Mouse (Mus musculus): ENCODE results near the gene Lgi1. TPM values are rescaled to one million over a fixed set of nuclear protein-coding genes. Genes with fewer than 3 reads are reported as not detected.

Lgi1 gene
- total RNA-seq (2021): 1 to 10 TPM; 3.2 to 5.8 TPM
- long read RNA-seq, experiment 1, full-length matches to known transcripts: 4 of 5 reads
- long read RNA-seq, experiment 1, partial matches to known transcripts: 0 of 5 reads
- long read RNA-seq, experiment 1, other reads (novel, unspliced or antisense): 1 of 5 reads
- long read RNA-seq, experiment 2, full-length matches to known transcripts: 2 of 2 reads
- long read RNA-seq, experiment 2, partial matches to known transcripts: 0 of 2 reads
- long read RNA-seq, experiment 2, other reads (novel, unspliced or antisense): 0 of 2 reads

DNA sequence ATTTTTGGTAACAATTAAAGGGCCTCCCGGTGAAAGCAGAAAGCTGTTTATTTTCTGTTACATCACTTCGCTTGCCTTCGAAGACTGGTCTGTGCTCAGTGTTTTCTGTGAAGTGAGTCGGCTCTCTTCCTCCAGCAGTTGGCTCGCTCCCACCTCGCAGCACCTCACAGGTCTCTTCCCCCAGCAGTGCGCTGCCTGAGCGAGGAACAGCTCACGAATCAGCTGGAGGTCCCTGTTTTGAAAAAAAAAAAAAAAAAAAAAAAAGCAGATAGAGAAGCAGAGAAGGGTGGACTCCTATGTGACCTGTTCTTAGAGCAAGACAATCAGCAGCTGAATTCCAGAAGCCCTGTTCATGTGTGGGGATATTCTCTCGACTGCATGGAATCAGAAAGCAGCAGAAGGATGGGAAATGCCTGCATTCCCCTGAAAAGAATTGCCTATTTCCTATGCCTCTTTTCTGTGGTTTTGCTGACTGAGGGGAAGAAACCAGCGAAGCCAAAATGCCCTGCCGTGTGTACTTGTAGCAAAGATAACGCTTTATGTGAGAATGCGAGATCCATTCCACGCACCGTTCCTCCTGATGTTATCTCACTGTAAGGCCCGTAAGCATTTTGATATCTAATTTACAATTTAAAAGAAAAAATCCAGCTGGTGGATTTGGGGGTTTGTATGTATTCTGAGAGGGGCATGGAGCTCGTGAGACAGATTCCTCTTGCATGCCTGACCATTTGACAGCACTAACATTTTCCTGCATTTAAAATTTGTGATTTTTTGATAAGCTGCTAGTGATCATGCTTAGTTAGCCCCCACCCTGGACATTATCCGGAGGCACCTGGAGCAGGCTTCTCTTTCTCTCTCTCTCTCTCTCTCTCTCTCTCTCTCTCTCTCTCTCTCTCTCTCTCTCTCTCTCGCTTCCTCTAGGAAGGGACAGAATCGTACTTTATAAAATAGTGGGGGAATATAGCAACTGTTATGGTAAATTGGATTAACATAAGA lies at the start of gene Lgi1:
Gene Lgi1 (plus strand): TSS at position 32 of the 996 bp plus-strand sequence.
- peak; percentile 9 for DNase-seq

DNA sequence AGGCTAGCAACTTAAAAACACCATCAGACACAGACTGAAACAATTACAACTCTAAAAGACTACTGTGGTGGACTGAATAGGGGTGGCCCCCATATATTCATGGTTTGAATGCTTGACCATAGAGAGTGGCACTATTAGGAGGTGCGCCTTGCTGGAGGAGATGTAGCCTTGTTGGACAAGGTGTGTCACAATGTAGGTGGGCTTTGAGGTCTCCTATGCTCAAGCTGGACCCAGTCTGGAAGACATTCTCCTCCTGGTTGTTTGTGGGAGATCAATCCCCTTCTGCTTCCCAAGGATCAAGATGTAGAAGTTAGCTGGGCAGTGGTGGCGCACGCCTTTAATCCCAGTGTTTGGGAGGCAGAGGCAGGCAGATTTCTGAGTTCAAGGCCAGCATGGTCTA lies 46.6 kb upstream of the Lgi1 start:
- DNase-seq: no peak

DNA sequence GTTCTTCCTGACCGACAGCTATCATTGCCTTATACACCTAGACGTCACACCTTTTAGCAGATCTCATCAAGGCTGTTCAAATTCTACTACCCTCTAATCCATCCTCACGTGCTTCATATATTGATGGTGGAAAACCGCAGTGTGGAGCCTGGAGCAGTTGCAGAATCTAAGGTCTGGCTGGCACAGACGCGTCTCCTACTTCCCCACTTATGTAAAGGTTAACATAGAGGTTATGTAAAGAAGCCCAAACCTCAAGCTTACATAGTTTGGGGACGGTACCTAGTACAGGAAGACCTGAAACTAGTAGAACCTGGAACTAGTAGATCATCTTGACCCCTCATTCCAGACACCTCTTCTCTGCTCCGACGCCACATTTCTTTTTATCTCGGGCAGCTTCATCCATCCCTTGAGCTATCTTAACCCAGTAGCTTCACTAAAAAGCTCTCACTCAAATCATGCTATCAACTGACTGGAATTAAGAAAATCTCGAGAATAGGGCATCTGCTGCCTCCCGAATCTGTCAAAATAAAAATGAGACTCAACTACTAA lies 40.9 kb upstream of the Lgi1 start:
- DNase-seq: no peak

DNA sequence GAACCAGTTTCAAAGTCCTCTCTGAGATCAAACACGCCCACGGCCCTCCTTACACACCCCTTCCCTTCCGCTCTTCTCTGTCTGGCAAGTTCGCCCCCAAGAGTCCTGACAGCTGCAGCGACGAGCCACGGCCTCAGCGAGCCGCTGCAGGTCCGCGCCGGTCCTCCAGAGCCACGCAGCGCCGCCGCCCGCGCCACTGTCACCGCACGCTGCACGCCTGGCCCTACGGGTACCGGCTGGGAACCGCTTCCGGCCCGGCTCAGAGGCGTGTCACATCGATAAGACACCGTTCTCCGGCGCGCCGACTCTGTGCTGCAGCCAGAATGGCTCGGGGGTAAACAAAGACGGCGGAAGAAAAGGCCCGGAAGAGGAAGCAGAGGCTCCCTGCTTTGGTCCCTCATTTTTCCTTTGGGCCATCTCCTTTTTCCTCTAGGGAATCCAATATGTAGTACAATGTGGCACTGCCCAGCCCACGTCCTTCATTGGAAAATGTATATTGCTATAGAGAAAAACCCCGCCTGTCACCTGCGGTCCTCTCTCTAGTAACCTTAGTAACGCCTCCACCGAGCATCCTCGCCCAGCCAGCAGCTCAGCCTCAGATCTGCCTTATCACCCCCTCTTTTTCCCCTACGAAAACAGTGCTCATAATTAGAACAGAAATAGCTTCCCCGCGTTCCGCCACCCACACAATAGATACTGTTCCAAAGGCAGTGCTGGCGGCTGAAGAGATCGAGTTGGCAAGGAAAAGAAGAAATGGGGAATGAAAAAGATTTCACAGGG lies 40.2 kb upstream of the Lgi1 start, which contains the start of gene Fra10ac1:
Gene Fra10ac1 (minus strand): TSS at position 252 of the 780 bp plus-strand sequence.
- peak; percentile 94 for DNase-seq

DNA sequence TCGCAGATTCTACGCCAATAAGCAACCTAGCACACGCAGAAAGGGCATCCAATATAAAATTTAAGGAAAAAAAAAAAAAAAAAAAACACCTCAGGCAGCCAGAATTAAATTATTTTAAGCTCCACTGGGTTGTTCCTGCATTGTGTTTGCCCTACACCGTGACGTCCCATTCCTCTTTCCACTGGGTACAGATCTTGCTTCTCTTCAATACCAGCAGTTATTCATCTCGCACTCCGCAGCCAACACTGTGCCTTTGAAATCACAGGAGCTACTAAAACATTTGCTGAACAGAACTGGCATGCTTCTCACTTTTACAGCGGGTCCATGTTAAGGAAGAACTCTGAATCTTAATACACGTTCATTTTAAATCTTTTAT lies 39.7 kb upstream of the Lgi1 start:
- DNase-seq: no peak

DNA sequence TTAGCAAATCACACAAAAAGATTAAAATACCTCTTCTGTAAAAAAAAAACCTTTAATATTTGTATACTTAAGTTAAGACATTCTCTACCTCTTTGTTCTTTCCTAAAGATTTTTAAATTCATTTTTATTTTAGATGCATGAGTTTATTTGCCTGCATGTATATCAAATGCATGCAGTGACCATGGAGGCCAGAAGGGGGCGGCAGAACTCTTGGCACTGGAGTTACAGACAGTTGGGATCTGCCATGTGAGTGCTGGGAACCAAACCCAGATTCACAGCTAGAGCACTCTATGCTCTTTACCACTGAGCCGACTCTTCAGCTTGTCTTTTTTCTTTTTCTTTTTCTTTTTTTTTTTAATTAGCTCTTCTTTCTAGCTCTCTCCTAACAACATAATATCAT lies 35.6 kb upstream of the Lgi1 start:
- no peak for DNase-seq

DNA sequence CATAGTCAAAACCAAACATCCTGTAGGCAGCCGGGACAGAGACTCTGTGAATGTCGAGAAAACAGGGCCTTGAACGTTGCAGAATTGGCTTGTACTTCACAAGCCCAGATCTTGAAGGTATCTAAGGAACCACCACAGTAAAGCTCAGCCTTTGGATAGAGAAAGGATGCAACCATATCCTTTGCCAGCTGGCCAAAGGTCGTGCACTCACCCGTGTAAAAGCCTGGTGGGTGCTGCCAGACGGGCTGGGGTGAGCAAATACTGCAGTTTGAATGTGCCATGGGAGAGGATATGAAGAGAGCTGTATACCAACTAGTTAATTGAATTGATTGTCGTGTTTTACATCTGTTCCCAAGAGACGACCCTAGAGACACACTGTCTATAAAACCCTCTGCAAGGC lies 32.2 kb upstream of the Lgi1 start:
- DNase-seq: no peak

DNA sequence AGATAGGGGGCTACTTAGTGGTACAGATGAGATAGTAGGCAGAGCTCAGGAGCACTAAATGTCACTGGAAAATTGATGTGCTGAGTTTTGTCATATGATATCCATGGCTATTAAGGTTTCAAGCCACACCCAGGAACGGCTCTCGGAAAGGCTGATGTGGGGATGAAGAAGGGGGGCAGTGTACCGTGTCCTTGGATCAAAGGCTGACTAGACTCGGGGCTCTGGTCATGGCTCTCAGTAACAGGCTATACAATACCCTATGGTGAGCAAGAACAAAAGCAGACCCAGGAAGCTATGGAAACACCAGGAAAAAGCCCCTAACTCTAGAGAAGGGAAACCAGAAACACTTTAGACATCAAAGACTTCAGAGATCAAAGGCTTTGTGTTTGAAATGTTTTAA lies 31.8 kb upstream of the Lgi1 start:
- DNase-seq: no peak

DNA sequence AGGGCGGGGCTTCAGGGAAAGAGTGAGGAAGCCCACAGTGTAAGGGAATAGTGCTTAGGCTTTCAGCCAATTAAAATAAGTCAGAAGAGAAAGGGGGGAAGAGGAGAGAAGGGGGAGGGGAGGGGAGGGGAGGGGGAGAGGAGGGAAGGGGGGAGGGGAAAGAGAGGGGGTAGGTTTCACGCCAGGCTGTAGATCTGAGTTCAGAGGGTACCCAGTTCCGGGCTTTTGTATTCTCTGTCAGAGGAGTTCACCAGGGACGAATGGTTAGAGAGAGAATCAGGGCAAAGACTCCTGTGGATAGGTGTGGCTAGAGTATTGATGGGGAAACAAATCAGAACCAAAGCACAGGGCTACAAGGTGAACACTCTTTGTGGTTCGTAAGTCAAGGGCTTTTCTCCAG lies 27.8 kb upstream of the Lgi1 start:
- DNase-seq: no peak

DNA sequence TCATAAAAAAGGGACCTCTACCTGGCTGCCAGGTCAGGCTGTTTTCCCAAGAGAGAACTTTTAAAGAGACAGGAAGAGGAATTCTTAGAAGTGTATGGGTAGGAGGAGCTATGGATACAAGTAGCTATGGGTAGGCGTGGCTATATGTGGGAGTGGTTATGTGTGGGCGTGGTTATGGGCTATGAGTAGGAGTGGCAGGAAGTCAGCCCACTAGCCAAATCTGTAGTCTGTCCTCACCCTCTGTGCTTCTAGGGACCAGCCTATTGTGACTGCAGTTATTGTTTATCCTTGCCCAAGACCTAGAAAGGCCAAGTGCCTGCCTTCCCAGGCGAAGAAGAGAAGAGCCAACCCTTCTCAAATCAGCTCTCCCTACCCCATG lies 26.5 kb upstream of the Lgi1 start:
- DNase-seq: no peak

DNA sequence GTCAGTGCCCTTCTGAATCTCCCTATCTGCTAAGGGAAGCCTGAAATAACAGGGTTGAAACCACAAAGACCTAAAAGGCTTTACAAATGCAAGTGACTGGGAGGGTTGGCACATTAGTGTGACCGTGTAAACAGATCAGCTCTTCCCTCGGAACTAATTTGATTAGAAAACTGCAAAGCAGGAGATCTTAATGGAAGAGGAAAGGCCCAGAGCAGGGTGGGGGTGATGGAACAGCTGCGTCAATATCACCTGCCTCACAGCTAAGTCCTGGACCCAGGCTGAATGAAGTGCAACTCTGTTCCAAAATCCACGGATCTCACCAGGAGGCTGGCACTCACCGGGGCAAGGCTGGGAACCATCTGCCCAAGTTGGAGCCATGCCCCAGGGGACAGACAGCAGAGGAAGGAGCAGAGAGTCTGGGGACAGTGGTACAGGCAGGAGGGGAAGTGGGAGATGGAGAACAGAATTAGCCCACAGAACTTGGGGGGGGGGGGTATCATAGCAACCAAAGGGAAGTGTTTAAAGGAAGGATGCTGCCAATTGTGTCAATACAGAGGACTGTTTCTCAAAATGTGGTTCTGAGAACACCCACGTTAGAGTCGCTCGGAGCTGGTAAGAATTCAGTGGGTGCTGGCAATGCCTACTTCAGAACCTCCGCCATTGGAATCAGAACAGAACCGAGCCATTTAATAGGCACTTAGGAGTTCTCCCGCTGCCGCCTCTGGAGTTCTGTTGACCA lies 26.0 kb upstream of the Lgi1 start:
- peak; percentile 8 for DNase-seq

DNA sequence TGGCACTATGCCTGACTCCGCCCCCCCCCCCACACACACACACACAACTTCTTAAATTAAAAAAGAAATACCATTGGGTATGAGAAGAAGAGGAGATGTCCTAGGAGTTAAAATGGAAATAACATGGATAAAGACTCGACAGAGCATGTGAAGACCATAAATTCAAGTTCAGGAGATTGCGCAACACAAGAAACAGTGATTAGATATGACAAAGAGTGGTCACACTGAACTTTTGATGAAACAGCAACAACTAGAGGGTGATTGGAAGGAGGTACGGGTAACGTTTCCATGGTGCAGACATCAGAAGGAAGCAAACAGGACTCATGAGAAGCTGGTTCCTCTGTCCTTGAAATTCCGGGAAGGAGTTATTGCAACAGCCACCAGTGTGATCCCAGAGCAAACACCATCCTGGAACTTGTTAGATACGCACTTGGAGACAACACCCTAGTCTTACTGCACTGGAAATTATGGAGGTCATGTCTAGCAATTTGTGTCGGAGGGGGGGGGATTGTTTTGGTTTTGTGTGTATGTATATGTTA lies 22.0 kb upstream of the Lgi1 start:
- no peak for DNase-seq

DNA sequence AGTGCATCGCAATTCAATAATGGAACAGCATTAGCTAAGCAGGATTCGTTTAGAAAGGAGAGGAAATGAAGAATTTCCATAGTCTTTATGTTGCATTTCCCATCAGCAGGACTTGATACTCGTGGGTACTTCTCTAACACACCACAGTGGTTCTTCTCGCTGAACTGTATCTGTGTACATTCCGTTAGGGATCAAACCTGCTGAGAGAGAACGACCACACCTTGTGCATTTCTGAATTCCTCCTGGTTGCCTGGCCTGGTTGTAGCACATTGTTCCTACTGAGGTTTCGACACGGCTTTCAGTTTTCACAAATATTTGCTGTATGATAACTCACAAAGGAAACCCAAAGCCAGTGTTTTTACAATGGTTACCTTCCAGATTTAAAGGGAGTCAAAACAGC lies 19.6 kb upstream of the Lgi1 start:
- DNase-seq: no peak

DNA sequence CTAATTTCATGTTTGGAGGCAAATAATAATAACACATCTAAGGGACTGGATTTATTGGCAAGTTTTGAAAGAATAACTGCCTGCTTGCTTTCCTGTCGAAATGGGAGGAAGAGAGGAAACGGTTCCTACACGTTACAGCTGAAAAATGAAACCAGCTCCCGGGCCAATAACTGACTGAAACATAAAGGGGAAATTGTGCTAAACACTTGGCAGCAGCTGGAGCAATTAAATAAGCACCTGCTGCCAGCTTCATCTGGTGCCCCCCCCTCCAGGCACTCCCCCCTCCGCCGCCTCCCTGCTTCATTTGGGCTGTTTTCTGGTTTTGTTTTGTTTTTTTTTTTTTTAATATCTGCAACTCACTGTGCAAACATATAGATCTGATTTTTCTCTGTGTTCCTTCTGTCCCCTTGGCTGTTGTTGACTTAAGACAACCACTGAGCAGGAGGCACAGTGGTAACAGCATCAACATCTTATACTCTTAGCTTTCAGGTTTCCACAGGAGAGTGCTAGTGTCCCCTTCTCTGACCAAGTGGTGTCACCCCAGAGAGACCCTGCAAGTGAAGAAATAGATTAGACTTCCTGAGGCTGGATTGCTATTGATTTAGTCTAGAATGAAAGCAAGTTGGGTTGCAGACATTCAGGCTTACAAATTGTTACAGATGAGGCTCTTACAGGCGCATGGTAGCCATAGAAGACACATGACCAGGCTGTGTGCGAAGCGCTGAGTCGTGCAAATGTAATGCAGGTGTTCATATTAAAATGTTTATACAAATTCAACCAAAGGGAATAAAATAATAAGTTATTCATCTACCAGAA lies 18.8 kb upstream of the Lgi1 start:
- no peak for DNase-seq

DNA sequence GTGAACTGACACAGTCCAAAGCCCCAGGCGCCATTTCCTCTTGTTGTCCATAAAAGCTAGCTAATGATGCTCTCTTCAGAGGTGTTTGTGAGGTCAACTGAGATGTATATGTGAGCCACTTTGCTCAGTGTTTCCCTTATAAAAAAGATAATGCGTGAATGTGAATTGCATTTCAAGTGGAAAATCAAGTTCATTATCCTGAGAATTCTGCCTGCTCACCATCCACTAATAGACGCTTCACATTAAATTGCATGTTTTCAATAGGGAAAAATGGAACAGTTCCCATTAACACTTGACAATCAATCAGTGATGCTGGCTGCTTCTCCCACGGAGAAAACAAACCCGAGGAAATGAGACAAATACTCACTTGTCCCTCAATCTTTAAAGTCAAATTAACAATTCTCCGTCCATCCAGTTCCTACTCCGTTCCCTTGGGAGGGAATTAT lies 18.1 kb upstream of the Lgi1 start:
- no peak for DNase-seq

DNA sequence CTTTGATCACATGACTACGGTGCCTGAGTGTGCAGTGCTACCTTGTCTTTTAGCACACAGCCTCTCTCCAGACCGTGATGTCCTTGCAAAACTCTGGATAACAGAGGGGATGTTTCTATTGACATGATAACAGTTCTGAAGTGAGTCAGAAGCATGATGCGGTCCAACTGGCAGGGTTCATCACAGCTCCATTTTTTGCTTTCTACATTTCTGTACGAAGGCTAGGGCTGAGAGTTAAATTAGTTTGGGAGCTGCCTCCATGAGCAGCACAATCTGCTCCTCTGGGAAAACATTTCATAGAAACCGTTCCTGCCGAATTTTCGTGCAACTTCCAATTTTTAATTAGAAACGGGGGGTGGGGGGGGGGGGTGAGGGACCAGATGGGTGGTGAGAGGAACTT lies 14.7 kb upstream of the Lgi1 start:
- DNase-seq: no peak

DNA sequence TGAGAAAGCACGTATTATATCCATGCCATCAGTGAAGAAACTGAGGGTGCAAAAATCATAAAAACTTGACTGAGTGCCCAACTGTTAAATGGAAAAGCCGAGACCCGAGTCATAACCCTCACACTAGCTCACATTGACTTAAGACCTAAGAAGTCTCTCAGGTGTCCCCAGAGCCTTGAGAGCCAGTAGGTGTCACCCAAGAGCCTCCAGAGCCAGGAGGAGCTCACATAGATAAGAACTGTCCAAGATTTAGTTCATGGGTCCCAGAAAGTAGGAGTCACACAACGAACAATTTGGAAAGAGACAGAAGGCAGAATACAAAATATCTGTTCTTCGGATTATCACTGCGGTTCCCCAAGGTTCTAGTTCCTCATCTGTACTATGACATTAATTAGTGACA lies 10.5 kb upstream of the Lgi1 start:
- DNase-seq: peak; percentile 59

DNA sequence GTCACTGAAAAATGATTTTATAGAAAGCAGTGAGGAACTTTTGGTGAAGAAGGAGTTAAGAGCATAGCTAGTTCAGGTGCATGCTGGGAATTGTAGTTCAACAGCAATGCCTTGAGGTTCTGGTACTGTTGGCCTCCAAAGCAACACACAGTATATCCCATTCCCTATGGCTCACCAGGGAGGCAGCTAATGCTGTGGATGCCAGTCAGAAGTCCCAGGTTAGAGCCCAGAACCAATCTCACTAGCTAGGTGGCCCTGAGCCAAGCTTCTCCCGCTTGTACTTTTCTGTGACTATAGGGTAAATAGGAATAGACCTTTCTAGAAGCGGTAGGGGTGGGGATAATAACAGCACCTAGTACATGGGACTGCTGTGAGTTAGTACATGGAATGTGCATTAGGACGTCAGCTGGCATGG lies 5.7 kb upstream of the Lgi1 start:
- peak; percentile 5 for DNase-seq

DNA sequence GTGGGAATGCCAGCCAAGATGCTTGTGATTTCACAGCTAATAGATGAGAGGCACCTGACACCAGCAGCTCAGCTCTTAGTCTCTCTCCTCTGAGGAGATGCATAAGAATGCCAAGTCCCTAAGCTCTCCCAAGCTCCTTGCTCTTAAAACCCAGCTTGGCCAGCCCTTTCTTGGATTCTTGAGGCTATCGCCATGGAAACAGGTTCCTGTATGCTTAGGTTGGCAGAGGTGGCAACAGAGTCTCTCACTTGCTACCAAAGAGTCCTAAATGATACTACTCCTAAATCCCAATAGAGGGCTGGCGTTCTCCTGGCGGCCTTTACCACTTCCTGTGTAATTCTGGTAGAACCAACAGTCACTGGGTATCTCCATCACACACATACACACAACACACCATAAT lies 4.9 kb upstream of the Lgi1 start:
- DNase-seq: no peak

DNA sequence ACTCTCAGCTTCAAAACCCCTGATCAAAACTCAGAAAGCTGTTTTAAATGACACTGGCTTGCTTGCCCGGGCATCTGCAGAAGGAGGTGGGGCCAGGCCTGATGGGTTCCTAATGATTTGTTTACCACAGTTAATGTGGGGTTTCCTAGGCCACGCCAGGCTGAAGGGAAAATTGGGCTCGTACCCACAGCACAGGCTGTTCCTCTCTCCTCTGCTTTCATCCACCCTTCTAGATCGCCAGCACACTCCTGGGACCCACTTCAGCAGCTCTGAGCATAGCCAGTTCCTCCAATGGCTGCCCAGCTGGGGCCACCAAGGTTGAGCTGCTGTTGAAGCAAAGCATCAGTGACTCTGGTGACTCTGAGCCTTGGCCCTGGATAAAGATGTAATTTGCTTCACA lies 4.0 kb upstream of the Lgi1 start:
- no peak for DNase-seq
